Mouse (Mus musculus) left cerebral cortex, adult 9 months (tissue): Measurements from ENCODE around the gene Gm20809.
"Not testable (repeated sequence)": the region's sequence is repeated elsewhere in the genome, so short reads cannot be mapped to it uniquely, and the experiment has no call there.

ENCODE experiments used
- DNase-seq, 2 experiments: peaks; one replicate each; pipeline ENCODE4 v3.0.0; 2022; ENCODE audit warnings: low spot score in 2 of 2

The Gm20809 gene

GRCm38 (mm10) chrY:24454757-24455156 lies at the start of gene Gm20809:
TSS of gene Gm20809 (plus strand) at chrY:24455057.
- not testable (repeated sequence) for DNase-seq
